8 mouse cellular contexts compared by ENCODE assay signal in genomic region chr7:126199691-126200102, GRCm38 (mm10). TPM values are rescaled to one million over a fixed set of nuclear protein-coding genes. Genes with fewer than 3 reads are reported as not detected.
DNase-seq lines count a peak whose midpoint lies in the region; ATAC-seq lines count a peak whose summit lies in the region.

No protein-coding gene starts in this region.

- peak overlapping the region; percentile 90 for H3K27ac ChIP-seq in hindbrain, embryonic 16.5 days (ENCODE audit: low read depth, low read length)

- intact Hi-C loops in left cerebral cortex, postnatal 36 days (cut with DNase I) = no loop called here

- H3K4me1 ChIP-seq in hindbrain, embryonic 16.5 days (ENCODE audit: control insufficient read depth, insufficient read depth, low read depth, low read length) = peaks cover 24% of the 10 kb centered on the region

- no peaks in the 10 kb centered on the region for H3K9me3 ChIP-seq in hindbrain, embryonic 16.5 days (ENCODE audit: control insufficient read depth, low read length)

- 1% methylated on average over 27 of the region's 27 CpGs for WGBS in hindbrain, embryonic 16.5 days

- peak overlapping the region; percentile 65 for H3K4me2 ChIP-seq in hindbrain, embryonic 16.5 days (ENCODE audit: low read length)

- H3K27me3 ChIP-seq in hindbrain, embryonic 16.5 days (replicated peaks; ENCODE audit: control insufficient read depth, insufficient read depth, low read length) = no peaks in the 10 kb centered on the region

- ATAC-seq in frontal cortex, adult (ENCODE audit: low TSS enrichment) = peak; percentile 60
- peak; percentile 56 for ATAC-seq in hindbrain, embryonic 16.5 days
- ATAC-seq in megakaryocyte-erythroid progenitor cell, adult 5-6 weeks (replicated peaks; ENCODE audit: low FRiP score, low TSS enrichment, poor library complexity, severe bottlenecking) = peak; percentile 63

- peak overlapping the region; percentile 92 for H3K4me3 ChIP-seq in hindbrain, embryonic 16.5 days (ENCODE audit: low read length)

- H3K9ac ChIP-seq in hindbrain, embryonic 16.5 days (ENCODE audit: low read depth, low read length) = peak overlapping the region; percentile 97

- H3K36me3 ChIP-seq in hindbrain, embryonic 16.5 days (ENCODE audit: control insufficient read depth, insufficient read depth, low read length) = no peaks in the 10 kb centered on the region

- no peak for DNase-seq in frontal cortex, adult 2 months (ENCODE audit: extremely low spot score in 1 of 2, low spot score in 1 of 2)
- DNase-seq in cerebellum, adult 9-10 months = peak; percentile 59
- DNase-seq in forelimb bud, embryonic 11.5 days (ENCODE audit: low read depth, low spot score) = peak; percentile 35
- peak; percentile 52 to 53 for DNase-seq in left cerebral cortex, postnatal 36 days (ENCODE audit: low spot score in 2 of 2)
- DNase-seq in right cerebral cortex, postnatal 25 days = peak; percentile 51

RNA-seq across cellular contexts. Expression of gene Xpo6, which starts 0.6 kb away (rescaled TPM):
- polyA plus RNA-seq in frontal cortex, adult 2 months (2012; rRNA removed) = 174 and 191 TPM in 2 replicates
- 44.4 and 54.4 TPM in 2 replicates for polyA plus RNA-seq in hindbrain, embryonic 16.5 days (2015; fragmentation: Nextera tagmentation; extraction: Ambion mirVana)
- 10 to 100 TPM; 91.6 to 99.2 TPM for total RNA-seq in left cerebral cortex, postnatal 36 days (2021)
- 147 and 182 TPM in 2 replicates for total RNA-seq in megakaryocyte-erythroid progenitor cell, adult 5-6 weeks (2014; fragmentation: Nextera tagmentation)
- 40.3 and 77.8 TPM in 2 replicates for total RNA-seq in megakaryocyte-erythroid progenitor cell, adult 5-6 weeks (2017)

Comparison
In these comparisons a context has a peak if more than half of its experiments do, and no peak if none do; other contexts are left out.
1. DNase-seq: peak in cerebellum, adult 9-10 months (single experiment), forelimb bud, embryonic 11.5 days (single experiment), left cerebral cortex, postnatal 36 days (2 of 2) and right cerebral cortex, postnatal 25 days (single experiment); none in frontal cortex, adult 2 months (0 of 2).
2. Peak in every context shown above with its lines, with median percentiles within 50 percentile points of each other: ATAC-seq.